Mouse (Mus musculus) myocyte (in vitro differentiated cells): Measurements from ENCODE around the gene Ptbp3.

Experiments
- CEBPB ChIP-seq: IDR thresholded peaks from 2 replicates; pipeline ENCODE4 v1.6.1; 2011; ENCODE audit warnings: mild to moderate bottlenecking, moderate library complexity; ENCODE audit not compliant: poor library complexity, insufficient read depth, severe bottlenecking
- E2F4 ChIP-seq: IDR thresholded peaks from one replicate; pipeline ENCODE4 v1.6.1; 2011; ENCODE audit warnings: mild to moderate bottlenecking, control low read depth, moderate library complexity; ENCODE audit not compliant: insufficient read depth
- MYOD1 ChIP-seq, 3 experiments: IDR thresholded peaks; one replicate each; pipeline ENCODE4 v1.6.1; 2011; ENCODE audit warnings: control low read depth in 2 of 3, low read depth in 2 of 3, mild to moderate bottlenecking in 2 of 3, moderate library complexity in 1 of 3; ENCODE audit not compliant: insufficient read length in 2 of 3, control insufficient read depth in 1 of 3
- MYOG ChIP-seq, 3 experiments: IDR thresholded peaks; one replicate each; pipeline ENCODE4 v1.6.1; 2011; ENCODE audit warnings: control low read depth in 2 of 3, low read depth in 2 of 3, mild to moderate bottlenecking in 2 of 3; ENCODE audit not compliant: insufficient read length in 2 of 3, control insufficient read depth in 1 of 3, insufficient read depth in 1 of 3
- POLR2A ChIP-seq: IDR thresholded peaks from one replicate; pipeline ENCODE4 v1.6.1; 2011; ENCODE audit warnings: low read depth, mild to moderate bottlenecking, control low read depth, moderate library complexity; ENCODE audit not compliant: insufficient read length
- POLR2AphosphoS2 ChIP-seq: IDR thresholded peaks from one replicate; pipeline ENCODE4 v1.6.1; 2011; ENCODE audit warnings: low read depth, control low read depth; ENCODE audit not compliant: insufficient read length
- SRF ChIP-seq: IDR thresholded peaks from one replicate; pipeline ENCODE4 v1.6.1; 2011; ENCODE audit warnings: low read depth; ENCODE audit not compliant: control insufficient read depth, insufficient read length
- TCF12 ChIP-seq: IDR thresholded peaks from one replicate; pipeline ENCODE4 v1.6.1; 2011; ENCODE audit warnings: mild to moderate bottlenecking, control low read depth; ENCODE audit not compliant: poor library complexity, insufficient read depth, severe bottlenecking
- TCF3 ChIP-seq: IDR thresholded peaks from one replicate; pipeline ENCODE4 v1.6.1; 2011; ENCODE audit warnings: low read depth, control low read depth; ENCODE audit not compliant: insufficient read length
- USF1 ChIP-seq: IDR thresholded peaks from one replicate; pipeline ENCODE4 v1.6.1; 2011; ENCODE audit warnings: low read depth, mild to moderate bottlenecking, control low read depth, moderate library complexity

GRCm38 (mm10) chr4:59422025-59422783, 127.0 kb downstream of the Ptbp3 start:
- TF ChIP-seq POLR2A (no peak), CEBPB (no peak), SRF (no peak), TCF3 (no peak), E2F4 (no peak), MYOD1 (IDR thresholded peaks at IDR 0.05; ENCODE audit: control insufficient read depth in 1 of 3, insufficient read length in 2 of 3, low read depth in 2 of 3) (no peak), POLR2AphosphoS2 (no peak), TCF12 (no peak), MYOG (IDR thresholded peaks at IDR 0.05; ENCODE audit: control insufficient read depth in 1 of 3, insufficient read depth in 1 of 3, insufficient read length in 2 of 3, low read depth in 2 of 3) (no peak), USF1 (no peak)
